Mouse (Mus musculus) c-Kit-positive CD71-negative TER-119-negative erythroid progenitor cells, embryonic 14.5 days (primary cell): ENCODE results near the gene Rbfox3.

Source experiments
- DNase-seq: peaks from one replicate; pipeline ENCODE4 v3.0.0-alpha.2; 2013; ENCODE audit warnings: low read depth

The Rbfox3 gene

GRCm38 (mm10) chr11:118906131-118906823 lies 5.1 kb downstream of the Rbfox3 start:
- DNase-seq, result no peak

DNA sequence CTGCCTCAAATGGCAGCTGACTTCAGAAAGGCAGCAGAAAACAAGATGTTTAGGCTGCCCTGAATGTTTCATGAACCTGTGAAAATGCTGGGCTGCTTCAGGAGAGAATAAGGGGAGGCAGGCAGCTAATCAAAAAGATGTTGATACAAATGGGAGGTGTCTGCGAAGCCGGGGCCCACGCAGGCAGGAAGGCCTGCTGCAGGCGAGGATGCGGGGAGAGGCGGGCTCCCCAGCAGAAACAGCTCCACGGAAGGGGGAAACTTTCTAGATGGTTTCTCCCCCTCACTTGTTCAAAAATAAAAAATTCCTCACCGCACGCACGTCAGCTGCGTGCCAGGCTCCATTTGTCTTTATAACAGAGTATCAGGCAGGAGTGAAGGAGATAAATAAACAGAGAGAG lies 5.7 kb downstream of the Rbfox3 start:
- DNase-seq, result no peak

GRCm38 (mm10) chr11:118904253-118904652 lies 7.1 kb downstream of the Rbfox3 start:
- no peak for DNase-seq

DNA sequence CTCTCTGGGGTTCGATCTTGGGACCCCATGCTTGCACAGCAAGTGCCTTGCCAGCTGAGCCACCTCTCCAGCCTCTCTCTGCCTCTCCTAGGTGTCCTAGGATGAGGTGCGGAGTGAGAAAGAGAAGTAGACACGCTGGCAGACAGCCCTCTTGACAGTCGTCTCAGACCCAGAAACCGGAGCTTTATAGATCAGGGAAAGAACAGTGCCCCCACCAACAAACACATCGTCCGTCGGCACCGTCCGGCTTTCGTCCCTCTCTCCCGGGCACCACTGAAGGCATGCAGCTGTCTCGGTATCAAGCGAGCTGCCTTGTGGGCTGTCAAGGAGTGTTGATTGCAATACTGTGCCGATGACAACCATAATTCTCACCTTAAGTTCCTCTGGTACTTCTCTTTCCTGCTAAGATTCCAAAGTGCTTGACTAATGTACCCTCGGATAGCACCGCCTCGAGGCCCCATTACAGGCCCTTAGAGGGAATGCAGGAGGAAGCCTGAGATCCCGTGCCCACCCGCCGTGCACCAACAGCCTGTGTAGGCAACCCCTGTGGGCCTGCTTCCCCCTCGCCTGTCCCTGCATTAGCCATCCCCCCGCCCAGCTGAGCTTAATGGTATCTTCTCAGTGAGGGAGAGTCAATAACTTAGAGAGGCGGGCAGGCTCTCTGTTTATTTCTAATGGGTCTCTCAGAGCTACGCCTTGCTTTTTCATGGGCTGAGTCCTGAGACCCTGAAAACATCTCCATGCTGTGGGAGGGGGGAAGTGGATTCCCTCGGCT lies 11.4 kb downstream of the Rbfox3 start:
- DNase-seq, result no peak

- DNase-seq, result no peak
Measured at GRCm38 (mm10) chr11:118898643-118899042, 12.8 kb downstream of the Rbfox3 start.

DNA sequence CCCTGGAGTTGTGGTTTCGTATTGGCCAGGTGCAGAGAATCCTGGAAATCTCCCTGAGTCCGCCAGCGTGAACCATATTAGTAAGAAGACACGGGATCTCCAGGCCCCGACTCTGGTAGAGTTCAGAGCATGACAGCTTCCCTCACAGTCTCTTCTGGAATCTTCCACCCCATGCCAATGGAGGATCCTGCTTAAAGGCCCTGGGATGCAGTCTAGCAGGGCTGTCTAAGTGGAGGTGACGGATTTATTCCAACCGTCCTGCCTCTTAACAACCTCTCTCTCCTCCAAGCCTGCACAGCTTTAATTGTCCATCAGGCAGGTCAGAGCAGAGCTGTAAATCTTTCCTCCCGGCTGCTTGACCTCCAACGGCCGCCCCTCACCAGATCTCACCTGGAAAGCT lies 13.2 kb downstream of the Rbfox3 start:
- no peak for DNase-seq

DNA sequence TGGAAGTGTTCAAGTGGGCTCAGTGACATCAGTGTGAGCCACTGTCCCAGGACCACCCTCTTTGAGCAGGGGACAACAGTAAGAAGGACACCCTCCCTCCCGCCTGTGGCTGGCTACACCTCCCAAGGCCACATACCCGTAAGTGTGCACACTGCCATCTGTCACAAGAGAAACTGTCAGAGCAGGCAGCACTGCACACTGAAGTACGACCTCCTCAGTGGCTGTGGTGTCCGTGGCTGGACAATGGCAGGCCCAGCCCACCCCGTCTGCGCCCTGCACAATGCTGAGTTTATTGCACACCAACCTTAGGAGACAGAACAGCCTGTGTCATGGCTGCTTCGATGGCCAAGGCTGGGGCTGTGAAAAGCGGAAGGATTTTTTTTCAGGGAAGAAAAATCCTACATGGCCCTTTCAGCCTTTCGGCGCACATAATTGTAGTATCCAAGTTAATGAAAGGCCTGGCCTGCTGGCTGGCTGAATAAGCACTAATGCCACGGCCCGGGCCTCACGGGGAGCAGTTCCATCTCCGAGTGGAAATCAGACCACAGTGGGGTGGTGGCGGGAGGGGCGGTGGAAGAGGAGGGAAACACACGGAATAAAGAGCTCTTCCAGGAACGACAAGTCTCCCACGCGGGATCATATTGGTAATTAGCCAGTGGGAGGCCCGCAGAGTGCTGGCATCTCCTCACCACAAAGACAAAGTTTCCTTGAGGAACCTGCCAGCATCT lies 14.1 kb downstream of the Rbfox3 start:
- no peak for DNase-seq

DNA sequence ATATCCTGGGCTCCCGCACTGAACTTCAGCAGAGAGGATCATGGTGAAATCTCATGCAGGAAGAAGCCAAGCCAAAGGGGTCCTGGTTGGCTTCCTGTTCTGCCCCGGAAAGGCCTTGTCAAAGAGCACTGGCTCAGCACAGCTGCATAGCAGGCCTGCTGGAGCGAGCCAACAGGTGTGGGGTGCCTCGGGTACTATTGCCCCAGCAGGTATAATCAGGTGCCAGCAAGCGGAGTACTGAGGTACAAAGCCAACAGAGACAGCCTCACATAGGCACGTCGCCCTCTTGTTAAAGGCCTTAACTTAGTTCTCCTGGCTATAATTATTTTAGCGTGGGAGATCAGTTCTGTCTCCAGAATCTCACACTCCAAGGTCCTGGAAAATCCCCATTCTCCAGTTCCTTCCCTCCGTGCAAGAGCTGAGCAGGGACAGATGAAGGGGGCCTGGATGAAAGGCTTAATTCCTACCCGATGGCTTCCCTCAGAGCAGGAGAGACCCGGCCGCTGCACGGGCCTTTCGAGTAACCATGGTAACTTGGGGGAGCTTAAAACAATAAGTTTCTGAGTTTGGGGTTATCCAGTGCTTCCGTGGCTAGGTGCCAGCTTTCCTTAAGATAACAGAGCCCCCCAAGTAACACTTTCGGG lies 15.2 kb downstream of the Rbfox3 start:
- no peak for DNase-seq

DNA sequence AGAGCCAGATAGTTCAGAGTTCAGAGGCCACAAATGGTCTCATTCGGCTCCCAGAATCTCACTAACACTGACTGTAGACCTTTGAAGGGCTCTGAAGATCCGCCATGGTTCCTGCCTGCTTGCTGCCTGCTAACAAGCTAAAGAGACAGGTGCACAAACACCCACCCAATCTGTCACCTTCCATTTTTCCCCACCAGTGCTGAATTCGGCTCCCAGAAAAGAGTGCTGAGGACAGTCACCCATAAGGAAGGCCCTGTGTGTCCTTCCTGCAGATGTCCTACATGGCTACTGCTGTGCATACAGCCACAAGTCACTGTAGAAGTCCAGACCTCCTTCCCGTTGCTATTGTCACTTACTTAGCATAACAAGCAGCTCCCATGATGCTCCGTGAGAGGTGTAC lies 16.6 kb downstream of the Rbfox3 start:
- DNase-seq, result no peak

GRCm38 (mm10) chr11:118894196-118894595 lies 17.2 kb downstream of the Rbfox3 start:
- no peak for DNase-seq

- no peak for DNase-seq
Measured at GRCm38 (mm10) chr11:118892876-118893275, 18.5 kb downstream of the Rbfox3 start.

DNA sequence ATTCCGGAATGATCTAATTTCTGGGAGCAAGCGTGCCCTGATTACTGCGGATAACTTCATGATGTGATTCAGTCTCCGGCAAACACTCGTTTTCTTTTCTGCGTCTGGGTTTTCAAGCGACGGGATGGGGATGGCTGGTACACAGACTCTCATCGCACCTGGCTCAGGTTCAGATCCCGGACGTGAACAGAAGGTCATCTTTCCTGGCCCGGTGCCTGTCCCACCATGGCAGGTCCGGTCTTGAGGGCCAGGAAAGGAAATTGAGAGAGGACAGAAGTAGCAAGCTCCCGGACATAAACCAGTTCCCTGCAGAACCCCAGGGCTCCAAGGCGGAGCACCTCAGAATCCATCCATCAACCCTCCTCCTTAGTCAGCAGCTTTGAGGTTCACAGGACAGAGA lies 19.9 kb downstream of the Rbfox3 start:
- DNase-seq, result no peak

- no peak for DNase-seq
Measured at GRCm38 (mm10) chr11:118890992-118891398, 20.4 kb downstream of the Rbfox3 start.

DNA sequence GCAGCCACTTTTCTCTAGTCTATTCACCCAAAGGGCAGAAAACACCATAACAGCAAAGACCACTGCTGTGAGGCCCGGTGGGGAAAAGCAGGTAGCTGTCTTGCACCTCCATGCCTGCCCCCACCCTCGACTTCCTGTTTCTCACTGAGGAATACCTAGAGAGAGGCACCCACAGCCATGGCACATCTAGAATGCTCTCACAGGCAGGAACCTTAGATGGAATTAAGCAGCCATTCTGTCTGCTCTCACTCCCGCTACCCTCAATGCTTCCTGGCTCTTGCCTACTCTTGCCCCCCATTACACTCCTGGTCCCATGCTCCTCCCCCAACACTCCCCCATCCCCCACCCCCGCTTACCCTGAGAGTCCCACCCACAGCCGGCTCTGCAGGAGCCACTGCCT lies 20.9 kb downstream of the Rbfox3 start:
- no peak for DNase-seq

DNA sequence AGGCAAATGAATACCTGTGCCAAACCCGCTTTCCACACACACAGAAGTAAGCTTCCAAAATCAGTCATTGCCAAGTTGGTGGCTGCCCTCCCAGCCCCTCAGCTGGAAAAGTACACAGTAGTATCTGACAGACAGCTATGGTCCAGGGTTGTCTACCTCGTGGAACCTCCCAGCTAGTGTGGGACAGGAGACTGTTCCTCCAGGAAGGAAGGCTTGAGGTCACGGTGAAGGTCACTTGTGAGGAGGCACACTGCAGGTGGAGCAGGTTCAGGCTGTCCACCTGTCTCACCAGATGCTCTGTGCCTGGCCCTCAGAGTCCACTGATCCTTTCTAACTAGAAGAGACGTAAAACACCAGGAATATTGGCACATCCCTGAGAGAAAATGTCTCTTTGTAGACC lies 21.9 kb downstream of the Rbfox3 start:
- DNase-seq, result no peak

DNA sequence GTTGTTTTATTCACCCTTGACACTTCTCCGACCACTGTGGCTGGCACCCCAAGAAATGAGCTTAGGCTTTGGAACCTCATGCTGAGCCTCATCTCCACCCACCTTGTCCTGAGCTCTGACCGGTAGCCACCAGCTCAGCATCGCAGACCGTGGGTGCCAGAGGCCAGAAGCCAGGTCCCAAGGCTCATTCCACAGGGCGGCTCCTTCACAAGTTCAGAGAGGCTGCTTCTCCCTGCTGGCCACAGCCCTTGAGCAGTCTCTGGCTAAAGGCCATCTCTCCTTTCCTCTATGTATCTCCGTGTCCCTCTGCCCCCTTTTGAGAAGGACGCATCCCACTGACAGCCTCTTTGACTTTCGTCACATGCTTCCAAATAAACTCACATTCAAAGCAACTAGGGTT lies 23.0 kb downstream of the Rbfox3 start:
- no peak for DNase-seq

GRCm38 (mm10) chr11:118887206-118887605 lies 24.2 kb downstream of the Rbfox3 start:
- no peak for DNase-seq

- DNase-seq, result no peak
Measured at GRCm38 (mm10) chr11:118886269-118886965, 25.0 kb downstream of the Rbfox3 start.

DNA sequence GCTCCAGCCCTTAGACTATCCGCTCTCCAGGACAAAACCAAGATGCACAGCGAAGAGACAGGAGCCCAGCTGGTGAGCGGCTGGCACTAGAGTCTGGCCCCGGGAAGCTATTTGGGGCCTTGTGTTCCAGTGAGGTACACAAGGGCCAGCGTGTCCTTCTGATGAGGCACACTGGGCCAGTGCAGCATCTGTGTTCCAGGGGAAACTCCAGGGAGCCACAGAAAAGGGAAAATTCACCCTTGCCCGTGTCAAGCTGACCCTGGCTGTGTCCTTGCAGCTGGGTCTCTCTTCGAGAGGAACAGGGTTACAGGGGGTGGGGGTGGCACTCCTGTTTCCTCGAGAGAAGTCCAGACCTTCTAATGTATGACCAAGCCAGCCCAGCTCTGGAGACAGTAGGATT lies 25.8 kb downstream of the Rbfox3 start:
- no peak for DNase-seq

DNA sequence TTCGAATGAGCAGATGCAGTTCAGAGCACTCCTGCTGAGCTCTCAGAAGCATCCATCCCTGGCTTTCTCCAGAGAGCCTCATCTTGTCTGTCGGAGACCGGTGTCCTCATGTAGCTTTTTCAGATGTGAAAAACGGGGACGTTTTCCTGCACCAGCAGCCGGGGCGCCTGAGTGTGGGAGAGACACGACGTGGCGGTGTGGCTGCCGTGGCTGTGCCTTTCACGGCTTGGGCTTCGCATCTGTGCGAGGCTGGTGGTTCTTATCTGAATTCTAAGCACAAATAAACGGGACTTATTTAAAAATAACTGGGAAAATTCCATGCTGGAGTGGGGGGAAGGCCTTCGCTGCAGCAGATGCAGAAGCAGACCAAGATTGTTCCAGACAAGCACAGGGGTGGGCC lies 26.3 kb downstream of the Rbfox3 start:
- DNase-seq, result no peak

GRCm38 (mm10) chr11:118883143-118883542 lies 28.3 kb downstream of the Rbfox3 start:
- no peak for DNase-seq
